Mouse (Mus musculus): ENCODE measurements at regions not wholly inside any gene's neighbourhood (a gene's known extent, or its start where the extent isn't known, plus 50 kb on each side); places are given as distances from the start of the nearest gene placed in this dataset.

DNA sequence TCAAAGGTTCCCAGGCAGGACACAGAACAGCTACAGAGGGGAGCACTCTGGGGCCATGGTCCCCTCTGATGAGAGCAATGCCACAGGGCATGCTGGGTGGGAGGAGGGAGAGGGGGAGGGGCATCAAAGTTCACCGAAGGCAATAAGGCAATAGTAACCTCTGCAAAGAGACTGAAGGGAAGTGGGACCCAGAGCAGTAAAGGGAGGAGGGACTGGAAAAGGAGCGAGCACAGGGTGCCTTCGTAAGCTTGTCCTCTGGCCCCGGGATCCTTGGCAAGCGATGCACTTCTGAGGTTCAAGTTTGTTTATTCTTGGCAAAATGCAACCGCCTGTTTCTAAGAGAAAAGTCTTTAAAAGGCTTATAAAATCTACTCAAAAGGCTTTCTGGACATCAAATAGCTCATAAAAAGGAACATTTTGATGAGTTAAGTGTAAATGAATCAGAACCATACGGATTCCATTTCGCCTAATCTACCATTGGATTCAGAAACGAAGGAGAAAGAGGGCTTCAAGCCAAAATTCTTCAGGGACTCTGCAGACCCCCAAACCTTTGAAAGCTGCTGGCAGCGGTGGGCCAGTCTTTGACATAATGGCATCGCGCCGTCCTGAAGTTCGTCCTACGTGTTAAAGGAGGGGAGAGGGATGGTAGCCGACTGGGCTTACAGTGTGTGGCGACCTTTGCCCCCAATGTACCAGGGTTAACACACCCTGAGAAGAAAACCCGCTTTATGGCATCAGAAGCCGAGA, 151.8 kb upstream of the Tbx3 start:
- no peak for TF ChIP-seq CTCF (IDR thresholded peaks at IDR 0.05)
- no peak for TF ChIP-seq POLR2A (IDR thresholded peaks at IDR 0.05; ENCODE audit: insufficient read depth, low read depth, low read length)
- TF ChIP-seq EP300 (IDR thresholded peaks at IDR 0.05; ENCODE audit: insufficient read depth, low read depth, low read length), result no peak

Measured in heart, adult 2 months (tissue).